Mouse (Mus musculus) gastrocnemius, adult 18-20 months (tissue): ENCODE measurements at regions not wholly inside any gene's neighbourhood (a gene's known extent, or its start where the extent isn't known, plus 50 kb on each side); places are given as distances from the start of the nearest gene placed in this dataset.

Experiments
- DNase-seq: peaks from one replicate; pipeline ENCODE4 v3.0.0; 2021; ENCODE audit warnings: low spot score

DNA sequence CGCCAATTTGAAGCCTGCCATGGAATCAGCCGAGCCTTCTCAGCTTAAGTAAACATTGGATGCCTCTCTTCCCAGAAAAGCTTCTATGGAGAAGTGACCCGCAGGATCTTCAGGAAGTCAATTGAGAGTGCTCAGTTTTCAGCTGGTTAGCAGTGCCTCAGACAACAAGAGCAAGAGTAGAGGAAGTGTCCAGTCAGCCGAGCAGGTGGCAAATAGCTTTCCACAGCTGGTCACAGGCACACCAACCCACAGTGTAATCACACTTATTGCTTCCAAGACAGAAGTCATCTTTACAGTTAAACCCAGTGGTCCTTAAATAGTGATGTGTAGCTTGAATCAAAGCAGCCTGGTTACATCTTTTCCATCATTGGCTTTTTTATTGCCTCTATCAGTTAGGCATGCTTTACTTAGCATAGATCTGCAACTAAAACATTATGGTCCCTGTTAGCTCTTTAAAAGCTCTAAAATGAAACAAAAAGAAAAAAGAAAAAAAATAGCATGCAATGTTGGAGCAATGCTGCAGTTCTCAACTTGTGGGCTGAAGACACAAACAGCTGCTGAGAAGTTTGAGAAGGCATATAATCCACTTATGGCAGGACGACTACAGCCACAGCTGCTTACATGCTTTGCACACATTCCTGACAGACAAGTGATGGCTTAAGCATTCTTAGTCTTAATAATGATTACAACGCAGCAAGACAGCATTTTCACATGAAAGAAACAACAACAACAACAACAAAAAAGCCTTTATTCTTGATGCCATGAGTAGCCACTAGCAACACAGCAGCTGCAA is 444.5 kb downstream of the Tmem135 start:
- no peak for DNase-seq

DNA sequence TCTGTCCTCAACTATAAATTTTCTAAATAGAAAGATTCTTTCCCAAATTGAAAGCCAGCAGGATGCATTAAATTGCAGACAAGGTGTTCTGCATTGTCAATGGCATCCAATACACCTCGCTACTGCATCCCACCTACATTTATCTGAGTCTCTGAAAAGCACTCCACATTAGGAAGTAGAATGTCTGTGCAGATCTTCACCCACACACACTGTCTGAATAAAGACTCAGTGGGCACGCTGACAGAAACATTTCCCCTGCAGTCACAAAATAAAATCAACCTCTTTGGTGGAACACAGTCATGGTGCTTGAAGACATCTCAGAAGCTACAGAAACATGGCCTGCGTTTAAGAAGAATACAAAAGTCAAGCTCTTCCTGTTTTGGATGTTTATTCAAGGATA is 449.0 kb downstream of the Tmem135 start:
- DNase-seq = no peak

DNA sequence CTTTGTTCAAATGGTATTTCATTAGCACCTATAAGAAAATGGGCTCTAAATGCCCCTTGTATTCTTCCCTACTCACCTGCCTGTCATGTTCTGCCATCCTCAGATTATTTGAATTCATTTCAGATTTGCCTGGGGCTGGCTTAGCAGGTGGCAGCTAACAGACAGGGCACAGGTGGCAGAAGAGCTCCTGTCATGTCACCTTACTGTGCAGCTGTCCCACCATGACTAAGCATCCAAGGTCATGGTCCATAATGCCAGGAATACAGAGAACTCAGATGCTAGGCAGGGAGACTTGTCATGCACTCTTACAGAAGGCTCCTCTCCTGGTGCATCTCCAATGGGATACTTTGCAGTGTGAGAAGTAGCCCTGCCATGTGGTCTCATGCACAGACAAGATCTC is 458.7 kb downstream of the Tmem135 start:
- no peak for DNase-seq

DNA sequence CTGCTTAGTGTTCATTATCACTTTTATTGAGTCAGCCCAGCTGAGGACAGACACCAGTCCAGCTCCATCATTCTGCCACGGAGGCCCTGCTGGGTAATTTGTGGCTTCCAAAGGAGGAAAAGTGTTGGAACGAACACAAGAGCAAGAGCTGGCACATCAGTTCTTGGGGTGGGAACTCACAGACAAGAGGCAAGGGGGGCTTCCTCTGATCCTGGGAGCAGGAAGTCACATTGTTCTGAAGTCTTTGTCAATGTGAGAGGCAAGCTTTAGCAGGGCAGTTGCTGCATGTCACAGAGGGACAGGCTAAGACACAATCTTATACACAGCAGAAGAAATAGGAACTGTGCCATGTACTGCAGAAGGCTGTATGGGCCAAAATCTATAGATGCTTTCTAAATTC is 459.1 kb downstream of the Tmem135 start:
- no peak for DNase-seq

DNA sequence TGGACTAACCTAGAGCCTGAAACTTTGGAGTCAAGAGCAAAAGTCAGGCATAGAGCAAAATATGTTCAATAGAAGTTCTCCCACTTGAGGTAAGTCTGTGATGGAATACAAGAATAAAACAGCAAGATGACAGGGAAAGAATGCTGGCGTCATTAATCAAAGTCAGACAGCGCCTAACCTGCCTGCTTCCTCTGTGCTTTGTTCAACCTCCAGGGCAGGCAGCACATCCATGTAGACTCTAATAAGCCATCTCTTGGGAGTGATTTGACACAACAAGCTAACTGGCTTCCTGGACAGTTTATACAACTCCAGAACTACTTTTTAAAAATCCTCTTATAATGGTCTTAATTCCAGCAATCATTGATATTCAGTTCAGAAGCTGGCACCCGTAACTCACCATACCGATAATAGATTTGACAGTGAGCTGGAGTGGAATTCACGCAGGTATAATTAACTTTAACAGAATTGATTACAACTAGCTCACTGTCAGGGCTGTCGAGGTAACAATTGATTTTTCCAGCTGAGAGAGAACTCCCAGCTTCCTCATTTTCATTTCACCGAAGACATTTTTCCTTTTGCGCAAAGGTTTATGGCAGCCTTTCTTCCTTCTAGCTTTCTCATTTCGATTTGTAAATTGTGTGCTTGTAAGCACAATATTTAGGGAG is 462.6 kb downstream of the Tmem135 start:
- no peak for DNase-seq

DNA sequence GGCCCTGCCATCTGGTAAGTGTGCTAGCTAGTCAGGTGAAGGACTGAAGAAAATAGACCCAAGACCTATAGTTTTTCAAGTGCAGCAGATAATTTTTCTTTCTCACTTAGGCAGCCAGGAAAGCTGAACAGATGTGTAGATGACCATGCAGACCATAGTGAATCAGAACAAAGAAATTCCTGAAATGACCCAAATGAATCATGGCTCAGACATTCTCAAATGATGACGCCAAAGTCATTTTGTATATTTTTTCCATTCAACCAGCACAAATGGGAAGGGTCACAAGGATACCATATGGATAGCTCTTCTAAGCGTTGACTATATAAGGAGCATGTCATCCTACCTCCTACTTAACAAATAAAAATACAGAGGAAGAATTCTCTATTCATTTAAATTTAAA is 463.8 kb downstream of the Tmem135 start:
- DNase-seq = no peak

DNA sequence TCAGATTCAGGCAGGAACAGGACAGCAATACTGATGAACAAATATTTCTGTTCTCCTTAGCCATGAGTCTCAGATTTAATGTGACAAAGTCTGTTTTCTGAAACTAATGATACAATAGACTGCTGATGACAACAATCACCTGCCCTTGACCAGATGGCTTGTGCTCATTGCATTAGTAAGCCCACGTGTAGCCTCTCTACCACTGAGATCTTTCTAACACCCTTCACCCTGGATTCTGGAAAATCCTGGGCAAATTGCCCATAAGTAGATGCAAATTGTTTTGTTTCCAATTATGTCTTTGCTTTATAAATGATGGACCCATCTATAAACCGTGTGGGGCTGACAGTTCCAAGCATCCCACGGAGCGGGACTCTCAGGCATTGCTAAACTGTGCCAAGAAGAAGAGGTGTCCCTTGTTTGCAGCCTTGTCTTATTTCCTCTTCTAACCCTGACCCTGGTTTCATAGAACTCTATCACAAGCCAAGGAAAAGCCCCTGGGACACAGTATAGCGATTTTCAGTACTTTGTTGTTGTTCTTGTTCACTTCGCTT is 475.7 kb downstream of the Tmem135 start:
- DNase-seq = no peak
